Comparison of ENCODE assay signal across 10 mouse cellular contexts in genomic region chr9:35402584-35402991, GRCm38 (mm10). TPM values are rescaled to one million over a fixed set of nuclear protein-coding genes. Genes with fewer than 3 reads are reported as not detected.
DNase-seq lines count a peak whose midpoint lies in the region; ATAC-seq lines count a peak whose summit lies in the region.
"Had no signal": no experiment of that assay in that cellular context is flagged by ENCODE, and none has a peak within 500 bp of the region (broad histone marks: within the 10 kb centered on the region; RNA-seq: fewer than 3 reads in every experiment).

No protein-coding gene starts in this region.

- peak; percentile 83 for ATAC-seq in hindbrain, embryonic 12.5 days (ENCODE audit: low FRiP score)
- no peak for ATAC-seq in limb, embryonic 13.5 days (ENCODE audit: low FRiP score, low read depth)
- ATAC-seq in granulocyte monocyte progenitor cell, adult 5-6 weeks (replicated peaks; ENCODE audit: poor library complexity, severe bottlenecking), result no peak
- ATAC-seq: Patski had no signal

- H3K9ac ChIP-seq in hindbrain, embryonic 12.5 days, result no peak overlapping the region
- H3K9ac ChIP-seq in limb, embryonic 13.5 days, result no peak overlapping the region

- H3K9me3 ChIP-seq in hindbrain, embryonic 12.5 days (replicated peaks), result no peaks in the 10 kb centered on the region
- H3K9me3 ChIP-seq in limb, embryonic 13.5 days, result no peaks in the 10 kb centered on the region

- H3K27ac ChIP-seq in hindbrain, embryonic 12.5 days, result peak overlapping the region; percentile 17; the same call in 1 of the 2 replicates
- peak overlapping the region; percentile 52 for H3K27ac ChIP-seq in limb, embryonic 13.5 days
- H3K27ac ChIP-seq: left cerebral cortex, adult 2 months had no signal

- no peak overlapping the region for H3K4me3 ChIP-seq in hindbrain, embryonic 12.5 days
- H3K4me3 ChIP-seq in limb, embryonic 13.5 days, result no peak overlapping the region
- H3K4me3 ChIP-seq: left cerebral cortex, adult 2 months had no signal

- H3K4me1 ChIP-seq in hindbrain, embryonic 12.5 days, result peaks cover 37% of the 10 kb centered on the region
- H3K4me1 ChIP-seq in limb, embryonic 13.5 days, result peaks cover 59% of the 10 kb centered on the region

- H3K27me3 ChIP-seq in hindbrain, embryonic 12.5 days, result peaks cover 44% of the 10 kb centered on the region
- no peaks in the 10 kb centered on the region for H3K27me3 ChIP-seq in limb, embryonic 13.5 days
- H3K27me3 ChIP-seq: Patski had no signal

- WGBS in hindbrain, embryonic 12.5 days, result 26% methylated on average over 4 of the region's 4 CpGs
- WGBS in limb, embryonic 13.5 days, result 49% methylated on average over 4 of the region's 4 CpGs

- DNase-seq in embryo, embryonic 10.5 days (ENCODE audit: low spot score), result peak; percentile 28
- no peak for DNase-seq in embryo, embryonic 10 days (ENCODE audit: low spot score)
- peak; percentile 28 to 29 for DNase-seq in right cerebral cortex, adult 2 months (ENCODE audit: low spot score in 2 of 2)
- no peak for DNase-seq in urinary bladder, postnatal 36 days (ENCODE audit: low spot score in 2 of 2)
- DNase-seq in adrenal gland, adult 18-20 months (ENCODE audit: low spot score in 2 of 2), result no peak

- peak overlapping the region; percentile 8; the same call in 1 of the 2 replicates for H3K4me2 ChIP-seq in hindbrain, embryonic 12.5 days (replicated peaks)
- no peak overlapping the region for H3K4me2 ChIP-seq in limb, embryonic 13.5 days (replicated peaks)

- H3K36me3 ChIP-seq in hindbrain, embryonic 12.5 days, result no peaks in the 10 kb centered on the region
- H3K36me3 ChIP-seq in limb, embryonic 13.5 days, result no peaks in the 10 kb centered on the region

RNA-seq across cellular contexts. Expression of gene Cdon, which starts 18.3 kb away (rescaled TPM):
- 15.8 and 21.5 TPM in 2 replicates for polyA plus RNA-seq in hindbrain, embryonic 12.5 days (2016; fragmentation: Nextera tagmentation; extraction: Ambion mirVana)
- 37.0 and 37.6 TPM in 2 replicates for polyA plus RNA-seq in limb, embryonic 13.5 days (2015; fragmentation: Nextera tagmentation; extraction: Ambion mirVana)
- 10 to 100 TPM in 1 of 2 experiments, 1 to 10 TPM in 1; 7.7 to 12.2 TPM for total RNA-seq in adrenal gland, adult 18-20 months (2021)
- 0.09 and 1.0 TPM in 2 replicates for total RNA-seq in granulocyte monocyte progenitor cell, adult 5-6 weeks (2014; fragmentation: Nextera tagmentation)
- 0.46 and 1.2 TPM in 2 replicates for total RNA-seq in granulocyte monocyte progenitor cell, adult 5-6 weeks (2017)

Comparison
In these comparisons a context has a peak if more than half of its experiments do, and no peak if none do; other contexts are left out.
1. DNase-seq: peak in embryo, embryonic 10.5 days (single experiment) and right cerebral cortex, adult 2 months (2 of 2); none in embryo, embryonic 10 days (single experiment), urinary bladder, postnatal 36 days (0 of 2) and adrenal gland, adult 18-20 months (0 of 2).